Mouse (Mus musculus) frontal cortex, adult 2 months (tissue): ENCODE data around the gene Slc22a22. TPM values are rescaled to one million over a fixed set of nuclear protein-coding genes. Genes with fewer than 3 reads are reported as not detected.
"Not testable (repeated sequence)": the region's sequence is repeated elsewhere in the genome, so short reads cannot be mapped to it uniquely, and the experiment has no call there.

Source experiments
- DNase-seq, 2 experiments: peaks; one replicate each; pipeline ENCODE4 v3.0.0; 2022; ENCODE audit warnings: low spot score in 1 of 2; ENCODE audit errors: extremely low spot score in 1 of 2
- polyA plus RNA-seq: library from polyadenylated mRNA; depleted of rRNA; stranded (reverse); fragments of >200 nt; gene quantifications from 2 replicates; pipeline ENCODE4 v1.2.3, GENCODE M21; 2012

The Slc22a22 gene
- polyA plus RNA-seq, 1 experiment = not detected

DNA sequence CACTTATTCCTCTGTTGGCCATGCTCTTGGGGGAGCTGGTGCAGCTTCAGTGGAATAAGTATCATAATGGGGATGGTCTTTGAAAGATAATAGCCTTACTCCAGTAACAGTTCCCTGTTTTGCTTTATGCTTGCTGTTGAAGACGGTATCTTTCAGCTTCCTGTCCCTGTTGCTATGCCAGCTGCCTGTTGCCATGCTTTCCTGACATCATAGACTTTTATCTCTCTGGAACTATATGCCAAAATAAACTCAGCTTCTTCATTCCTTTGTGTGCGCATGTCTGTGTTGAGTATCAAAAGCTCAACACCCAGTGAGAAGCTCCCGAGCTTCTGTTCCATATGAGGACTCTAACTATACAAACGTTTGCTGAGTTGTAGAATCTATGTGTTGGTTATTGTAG, 83.4 kb downstream of the Slc22a22 start:
- DNase-seq = no peak

GRCm38 (mm10) chr15:57380381-57380780, 97.0 kb downstream of the Slc22a22 start:
- no peak for DNase-seq

DNA sequence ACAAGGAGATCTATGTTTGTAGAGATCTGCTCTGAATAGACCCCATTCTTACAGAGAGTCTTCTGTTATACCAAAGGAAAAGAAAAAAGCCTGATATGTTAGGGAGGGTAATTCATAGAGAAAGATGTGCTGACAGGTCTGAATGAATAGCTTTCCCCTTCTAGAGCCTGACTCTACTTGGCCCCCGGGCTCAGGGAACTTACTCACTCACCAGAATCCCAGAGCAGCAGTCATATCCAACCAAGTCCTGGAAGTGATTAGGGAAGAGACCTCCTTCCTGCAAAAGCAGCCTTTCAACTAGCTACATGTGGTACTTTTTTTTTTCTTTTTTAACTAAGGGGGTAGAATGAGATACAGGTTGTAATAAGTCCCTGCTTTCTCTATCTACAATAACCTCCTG, 111.0 kb downstream of the Slc22a22 start:
- DNase-seq = no peak

GRCm38 (mm10) chr15:57355278-57355677, 122.1 kb downstream of the Slc22a22 start:
- DNase-seq = no peak

GRCm38 (mm10) chr15:57340499-57340898, 136.9 kb downstream of the Slc22a22 start:
- no peak for DNase-seq

GRCm38 (mm10) chr15:57331326-57331725, 146.1 kb downstream of the Slc22a22 start:
- no peak for DNase-seq

GRCm38 (mm10) chr15:57318001-57318400, 159.4 kb downstream of the Slc22a22 start:
- no peak for DNase-seq

DNA sequence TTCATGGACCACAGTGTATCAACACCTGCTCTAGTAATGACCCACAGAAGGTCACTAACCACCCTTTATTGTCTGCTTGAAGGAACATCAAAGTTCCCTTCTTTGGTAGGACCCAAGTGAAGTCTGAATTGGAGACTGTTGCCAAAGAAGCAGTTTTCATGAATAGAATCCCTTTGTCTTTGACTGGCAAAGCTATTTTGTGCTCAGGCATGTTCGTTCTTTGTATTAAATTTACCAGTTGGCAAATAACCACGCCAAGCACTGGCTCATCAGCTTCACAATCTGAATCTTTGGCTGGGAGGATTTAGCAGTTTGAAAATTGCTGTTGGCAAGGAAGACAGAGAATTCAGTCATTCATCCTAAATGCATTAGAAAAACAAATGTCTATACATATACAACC, 160.9 kb downstream of the Slc22a22 start:
- DNase-seq = peak in 1 of 2 experiments; percentile 2

GRCm38 (mm10) chr15:57302710-57303109, 174.7 kb downstream of the Slc22a22 start:
- DNase-seq = peak in 1 of 2 experiments; percentile 1

GRCm38 (mm10) chr15:57278505-57278904, 198.9 kb downstream of the Slc22a22 start:
- DNase-seq = no peak

DNA sequence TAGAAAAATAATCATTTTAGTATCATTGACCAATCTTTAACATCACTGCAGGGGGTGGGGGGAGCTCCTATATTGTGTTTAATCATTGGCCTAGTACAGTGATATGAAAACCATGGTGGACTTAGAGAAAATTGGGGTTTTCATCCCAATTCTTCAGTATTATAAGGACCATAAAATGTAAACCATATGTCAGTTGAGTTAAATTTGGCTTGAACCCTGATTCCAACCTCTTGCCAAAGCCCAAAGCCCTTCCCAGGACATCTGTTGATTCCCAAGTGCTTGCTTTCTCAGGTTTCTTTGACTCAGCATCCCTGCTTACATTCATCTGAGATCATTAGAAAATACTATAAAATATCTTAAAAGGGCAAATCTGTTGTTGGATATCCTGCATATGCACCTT, 201.0 kb downstream of the Slc22a22 start:
- no peak for DNase-seq

DNA sequence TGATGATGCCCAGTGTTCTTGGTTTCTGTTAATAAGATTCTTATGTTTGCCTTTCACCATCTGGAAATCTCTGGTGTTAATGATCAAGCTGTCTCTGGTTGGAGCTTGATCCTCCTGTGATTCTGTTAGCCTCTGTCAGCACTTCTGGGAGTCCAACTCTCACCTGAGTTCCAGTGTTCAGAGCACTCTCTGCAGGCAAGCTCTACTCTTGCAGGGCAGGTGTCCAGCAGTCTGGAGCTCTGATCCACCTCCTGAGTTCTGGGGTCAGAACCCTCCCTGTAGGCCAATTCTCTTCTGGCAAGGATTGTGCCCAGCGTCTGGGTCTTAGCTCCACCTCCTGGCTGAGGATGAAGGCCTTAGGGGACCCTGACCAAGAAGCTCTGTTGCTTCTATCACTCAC, 237.4 kb downstream of the Slc22a22 start:
- DNase-seq = not testable (repeated sequence)

DNA sequence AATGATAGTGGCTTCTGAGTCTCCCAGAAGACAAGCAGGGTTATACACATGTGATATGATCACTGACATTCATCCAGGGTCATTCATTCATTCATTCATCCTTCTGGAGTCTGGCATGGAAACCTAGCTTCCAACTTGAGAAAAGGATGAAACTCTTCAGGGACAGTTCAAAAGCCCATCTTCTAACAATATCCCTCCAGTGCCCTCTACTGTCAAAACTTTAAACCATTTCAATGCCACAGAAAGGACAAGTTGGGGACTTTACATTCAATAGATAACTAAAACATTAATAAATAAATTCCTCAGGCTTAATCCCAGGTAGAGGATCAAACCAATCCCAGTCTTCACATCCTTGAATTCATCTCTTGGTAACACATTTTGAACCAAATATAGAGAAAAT, 247.0 kb downstream of the Slc22a22 start:
- DNase-seq = peak in 1 of 2 experiments; percentile 31

- DNase-seq = no peak
Observed at GRCm38 (mm10) chr15:57205315-57205714, 272.1 kb downstream of the Slc22a22 start.

GRCm38 (mm10) chr15:57204444-57204930, 272.9 kb downstream of the Slc22a22 start:
- DNase-seq = no peak
